Mouse (Mus musculus) thymus, adult 2 months (tissue): ENCODE data around the gene Dnajb2.

Source experiments
- CTCF ChIP-seq: fragments of 200-500 bp; IDR thresholded peaks from 2 replicates; pipeline ENCODE4 v1.5.1; 2012; ENCODE audit warnings: mild to moderate bottlenecking, control low read depth, low read length, moderate library complexity, borderline replicate concordance; ENCODE audit not compliant: control insufficient read depth, poor library complexity, insufficient read depth; ENCODE audit errors: extremely low read depth
- POLR2A ChIP-seq: fragments of 200-500 bp; IDR thresholded peaks from 2 replicates; pipeline ENCODE4 v1.6.1; 2012; ENCODE audit warnings: mild to moderate bottlenecking, low read length, control low read depth, moderate library complexity; ENCODE audit not compliant: control insufficient read depth, poor library complexity, insufficient read depth; ENCODE audit errors: extremely low read depth

DNA sequence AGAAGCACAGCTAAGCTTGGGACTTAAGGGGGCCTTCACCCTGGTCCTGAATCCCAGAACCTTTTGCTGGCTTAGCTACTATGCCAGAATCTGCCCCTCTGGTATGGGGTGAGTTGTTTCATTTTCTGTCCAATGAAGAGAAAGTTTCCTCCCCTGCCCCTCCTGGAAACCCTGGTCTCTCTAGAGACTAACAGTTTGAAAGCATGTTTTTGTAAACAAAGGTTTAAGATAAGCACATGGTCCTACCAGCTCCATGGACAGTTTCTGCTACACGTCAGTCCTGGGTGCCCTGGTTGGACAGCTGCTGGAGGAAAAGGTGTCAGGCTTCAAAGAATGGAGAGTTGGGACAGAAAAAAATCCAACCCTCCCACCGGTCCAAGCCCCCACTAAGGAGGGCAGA lies 45.6 kb upstream of the Dnajb2 start:
- no peak for TF ChIP-seq CTCF
- TF ChIP-seq POLR2A, result no peak
